Mouse (Mus musculus): ENCODE results near the gene Nr2c1.

Gene Nr2c1
- long read RNA-seq, experiment 1, partial matches to known transcripts, result 0 of 4 reads
- long read RNA-seq, experiment 1, other reads (novel, unspliced or antisense), result 1 of 4 reads
- long read RNA-seq, experiment 2, transcript Nr2c1-203 (14 exons, 3,732 nt), result major isoform, 5 of 10 reads
- long read RNA-seq, experiment 2, partial matches to known transcripts, result 2 of 10 reads
- long read RNA-seq, experiment 2, other reads (novel, unspliced or antisense), result 3 of 10 reads

- intact Hi-C loops (cut with DNase I), result no loop called here
Observed at GRCm38 (mm10) chr10:94147756-94148531, at the start of gene Nr2c1. Gene Nr2c1 (plus strand): TSS chr10:94148023.

GRCm38 (mm10) chr10:94098100-94098499, 49.7 kb upstream of the Nr2c1 start:
- intact Hi-C loops (cut with DNase I), result no loop called here

- intact Hi-C loops (cut with DNase I), result no loop called here
Observed at GRCm38 (mm10) chr10:94105498-94105897, 42.3 kb upstream of the Nr2c1 start.

- intact Hi-C loops (cut with DNase I), result no loop called here
Observed at GRCm38 (mm10) chr10:94107168-94107567, 40.7 kb upstream of the Nr2c1 start.

- intact Hi-C loops (cut with DNase I), result no loop called here
Observed at GRCm38 (mm10) chr10:94107607-94108006, 40.2 kb upstream of the Nr2c1 start.

GRCm38 (mm10) chr10:94108791-94109190, 39.0 kb upstream of the Nr2c1 start:
- intact Hi-C loops (cut with DNase I), result no loop called here

- intact Hi-C loops (cut with DNase I), result no loop called here
Observed at GRCm38 (mm10) chr10:94110834-94111754, 36.7 kb upstream of the Nr2c1 start.

- intact Hi-C loops (cut with DNase I), result no loop called here
Observed at GRCm38 (mm10) chr10:94112207-94112606, 35.6 kb upstream of the Nr2c1 start.

- intact Hi-C loops (cut with DNase I), result loop anchor here (1.0 to 5.0 kb wide), 3 partner anchors 80 to 299 kb away; partner anchors contain the start of gene Fgd6
Observed at GRCm38 (mm10) chr10:94115893-94116599, 31.8 kb upstream of the Nr2c1 start.

GRCm38 (mm10) chr10:94116781-94117340, 31.0 kb upstream of the Nr2c1 start:
- intact Hi-C loops (cut with DNase I), result loop anchor here (1.0 to 5.0 kb wide), 3 partner anchors 81 to 300 kb away; partner anchors contain the start of gene Fgd6

GRCm38 (mm10) chr10:94117916-94118315, 29.9 kb upstream of the Nr2c1 start:
- intact Hi-C loops (cut with DNase I), result loop anchor here (5.0 kb wide), 2 partner anchors 106 to 301 kb away; no protein-coding TSS in a partner anchor

- intact Hi-C loops (cut with DNase I), result loop anchor here (5.0 kb wide), 2 partner anchors 107 to 302 kb away; no protein-coding TSS in a partner anchor
Observed at GRCm38 (mm10) chr10:94118993-94119392, 28.8 kb upstream of the Nr2c1 start.

GRCm38 (mm10) chr10:94120676-94121075, 27.1 kb upstream of the Nr2c1 start:
- intact Hi-C loops (cut with DNase I), result no loop called here

GRCm38 (mm10) chr10:94122595-94122994, 25.2 kb upstream of the Nr2c1 start:
- intact Hi-C loops (cut with DNase I), result no loop called here

- intact Hi-C loops (cut with DNase I), result no loop called here
Observed at GRCm38 (mm10) chr10:94123581-94123980, 24.2 kb upstream of the Nr2c1 start.

GRCm38 (mm10) chr10:94124376-94124775, 23.4 kb upstream of the Nr2c1 start:
- intact Hi-C loops (cut with DNase I), result no loop called here

GRCm38 (mm10) chr10:94129680-94130119, 18.1 kb upstream of the Nr2c1 start:
- intact Hi-C loops (cut with DNase I), result no loop called here

- intact Hi-C loops (cut with DNase I), result no loop called here
Observed at GRCm38 (mm10) chr10:94133081-94133480, 14.7 kb upstream of the Nr2c1 start.

GRCm38 (mm10) chr10:94133674-94134073, 14.1 kb upstream of the Nr2c1 start:
- intact Hi-C loops (cut with DNase I), result no loop called here
